Mouse (Mus musculus): ENCODE measurements around the gene Xxylt1.
A peak's percentile ranks its signal among the peaks of the same experiment; 100 is the strongest.

Xxylt1 gene

GRCm38 (mm10) chr16:31081125-31081664 is at the start of gene Xxylt1:
Gene Xxylt1 (minus strand): TSS chr16:31081432.
- peak; percentile 95 for DNase-seq

- DNase-seq: no peak
Measured at GRCm38 (mm10) chr16:31128116-31128515, 46.9 kb upstream of the Xxylt1 start.

- no peak for DNase-seq
Measured at GRCm38 (mm10) chr16:31124991-31125390, 43.8 kb upstream of the Xxylt1 start.

DNA sequence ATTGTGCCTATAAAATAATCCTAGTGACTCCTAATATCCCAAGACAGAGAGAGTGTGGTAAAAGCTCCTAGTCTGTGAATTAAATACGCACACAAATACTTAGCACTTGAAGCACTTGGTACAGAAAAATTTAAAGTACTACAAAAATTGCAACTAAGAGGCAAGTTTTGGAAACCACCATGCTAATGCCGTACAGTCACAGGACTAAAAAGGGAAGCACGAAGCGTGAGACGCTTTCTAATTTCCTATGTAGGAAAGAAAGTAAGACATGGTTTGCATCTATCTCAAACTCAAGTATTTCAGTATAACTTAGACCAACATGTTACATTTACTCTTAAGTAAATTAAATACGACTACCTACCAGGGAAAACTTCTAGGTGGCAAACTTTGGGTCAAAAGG is 40.4 kb upstream of the Xxylt1 start:
- DNase-seq: no peak

- no peak for DNase-seq
Measured at GRCm38 (mm10) chr16:31113596-31113995, 32.4 kb upstream of the Xxylt1 start.

- DNase-seq: no peak
Measured at GRCm38 (mm10) chr16:31101352-31101751, 20.1 kb upstream of the Xxylt1 start.

DNA sequence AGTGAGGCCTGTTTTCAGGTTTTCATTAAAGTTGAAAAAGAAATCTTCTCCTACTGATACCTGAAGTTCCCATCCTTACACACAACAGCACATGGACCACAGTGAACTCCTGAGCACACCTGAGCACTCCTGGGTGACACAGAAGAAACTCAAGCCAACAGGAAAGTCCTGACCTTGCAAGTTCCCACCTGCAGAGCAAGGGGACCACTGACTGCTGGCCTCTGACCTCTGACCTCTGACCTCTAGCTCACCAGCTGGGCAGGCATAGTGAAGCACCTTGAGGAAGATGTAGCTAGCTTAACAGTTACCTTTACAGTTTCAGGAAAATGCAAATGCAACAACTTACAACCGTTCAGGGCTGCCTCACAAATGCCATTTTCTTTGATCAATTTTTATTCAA is 18.7 kb upstream of the Xxylt1 start:
- no peak for DNase-seq

GRCm38 (mm10) chr16:31094036-31094435 is 12.8 kb upstream of the Xxylt1 start:
- DNase-seq: no peak

GRCm38 (mm10) chr16:31093186-31093585 is 12.0 kb upstream of the Xxylt1 start:
- no peak for DNase-seq

GRCm38 (mm10) chr16:31081891-31082290 is 659 bp upstream of the Xxylt1 start:
- DNase-seq: no peak

DNA sequence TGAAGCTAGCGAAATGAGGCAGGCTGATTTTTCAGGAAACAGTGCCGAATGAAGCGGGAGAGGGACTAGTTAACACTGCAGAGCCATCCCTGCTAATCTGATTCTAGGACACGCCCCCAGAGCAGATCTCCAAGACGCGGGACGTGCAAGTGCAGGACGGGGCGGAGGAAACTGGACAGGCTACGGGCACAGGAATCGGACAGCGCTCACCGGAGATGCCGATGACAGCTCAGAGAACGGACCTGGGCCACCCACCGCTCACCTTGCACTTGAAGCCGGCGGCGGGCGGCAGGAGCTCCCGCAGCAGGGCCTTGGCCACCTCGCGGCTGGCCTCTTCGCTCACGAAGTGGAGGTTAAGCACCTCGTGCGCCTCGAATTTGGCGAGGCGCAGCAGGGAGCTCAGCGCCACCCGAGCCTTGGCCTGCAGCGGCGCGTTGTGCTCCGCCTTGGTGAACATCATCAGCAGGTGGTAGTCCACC is 620 bp downstream of the Xxylt1 start:
- peak; percentile 43 for DNase-seq

DNA sequence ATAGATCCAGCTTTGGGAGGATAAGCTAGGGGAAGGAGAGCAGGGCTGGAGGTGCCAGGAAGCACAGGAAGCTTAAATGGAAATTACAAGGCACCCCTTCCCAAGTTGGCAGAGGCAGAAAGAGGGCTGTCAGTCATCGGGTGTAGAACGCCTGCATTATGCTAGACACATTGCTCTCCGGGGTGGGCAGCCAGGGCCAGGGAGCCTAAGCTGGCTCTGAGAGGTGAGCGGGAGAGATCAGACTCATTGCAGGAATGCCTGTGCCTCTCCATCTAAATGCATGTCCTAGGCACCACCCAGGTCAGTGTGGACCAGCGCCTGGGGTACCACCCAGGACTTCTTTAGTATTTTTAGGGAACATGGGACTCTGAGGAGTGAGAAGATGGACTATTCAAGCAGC is 3.8 kb downstream of the Xxylt1 start:
- no peak for DNase-seq

DNA sequence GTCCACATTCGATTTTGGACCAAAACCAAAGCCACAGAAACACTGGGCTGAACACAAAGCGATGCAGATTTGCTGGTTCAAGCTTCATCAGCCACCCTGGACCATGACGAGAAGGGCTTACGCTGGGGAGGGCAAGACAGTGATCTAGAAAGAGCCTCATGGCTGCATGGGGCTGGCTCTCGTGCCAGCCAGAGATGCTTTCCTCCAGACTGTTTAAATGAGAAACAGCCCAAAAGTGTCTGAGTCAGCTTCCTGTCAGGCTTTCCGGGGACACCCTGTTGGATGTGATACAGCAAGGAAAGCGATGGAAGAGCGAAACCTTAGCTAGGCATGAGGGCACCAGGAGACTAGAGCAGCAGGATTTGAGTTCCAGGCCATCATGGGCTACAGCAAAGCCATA is 4.8 kb downstream of the Xxylt1 start:
- no peak for DNase-seq

GRCm38 (mm10) chr16:31074324-31074908 is 6.8 kb downstream of the Xxylt1 start:
- no peak for DNase-seq

GRCm38 (mm10) chr16:31071731-31072130 is 9.5 kb downstream of the Xxylt1 start:
- no peak for DNase-seq

- DNase-seq: peak; percentile 90
Measured at GRCm38 (mm10) chr16:31070358-31071133, 10.7 kb downstream of the Xxylt1 start.

DNA sequence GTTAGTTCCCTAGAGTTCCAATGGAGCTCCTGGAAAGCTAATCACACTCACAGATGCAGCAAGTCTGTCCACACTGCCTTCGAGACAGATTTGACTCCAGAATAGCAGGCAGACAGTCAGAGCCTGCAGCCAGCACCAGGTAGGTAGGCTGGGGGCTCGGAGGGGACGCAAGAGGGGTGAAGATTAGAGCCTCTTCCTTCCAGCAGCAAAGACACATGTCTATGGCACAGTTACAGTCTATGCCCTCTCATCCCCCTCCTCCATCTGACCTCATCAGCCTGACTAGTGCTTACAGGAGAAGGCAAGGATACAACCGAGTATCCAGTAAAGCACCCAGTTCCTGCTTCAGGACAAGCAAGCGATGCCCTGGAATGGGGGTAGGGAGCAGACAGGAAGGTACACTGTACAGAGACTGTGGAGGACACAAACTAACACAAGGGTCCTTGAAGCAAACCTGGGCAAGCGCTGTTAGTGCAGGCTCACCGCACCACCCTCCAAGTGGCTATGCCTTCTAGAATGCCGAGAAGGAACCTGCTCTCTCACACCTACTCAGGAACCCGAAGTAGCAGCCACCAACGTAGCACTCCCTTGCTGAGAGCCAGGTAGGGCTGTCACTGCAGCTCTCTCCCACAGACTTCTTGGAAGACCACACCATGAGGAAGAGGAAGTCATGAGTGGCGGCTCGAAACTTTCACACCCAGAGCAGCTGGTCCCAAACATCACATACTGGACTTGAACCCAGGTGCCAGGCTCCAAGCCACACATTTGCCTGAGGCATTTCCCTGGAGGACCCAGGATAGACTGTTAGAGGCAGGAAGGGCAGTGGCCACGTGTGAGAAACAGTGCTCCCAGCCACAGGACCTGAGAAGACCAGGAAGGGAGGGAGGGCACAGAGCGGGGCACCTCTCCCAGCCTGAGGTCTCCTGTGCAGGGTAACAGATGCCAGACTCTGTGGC is 11.7 kb downstream of the Xxylt1 start:
- DNase-seq: no peak

DNA sequence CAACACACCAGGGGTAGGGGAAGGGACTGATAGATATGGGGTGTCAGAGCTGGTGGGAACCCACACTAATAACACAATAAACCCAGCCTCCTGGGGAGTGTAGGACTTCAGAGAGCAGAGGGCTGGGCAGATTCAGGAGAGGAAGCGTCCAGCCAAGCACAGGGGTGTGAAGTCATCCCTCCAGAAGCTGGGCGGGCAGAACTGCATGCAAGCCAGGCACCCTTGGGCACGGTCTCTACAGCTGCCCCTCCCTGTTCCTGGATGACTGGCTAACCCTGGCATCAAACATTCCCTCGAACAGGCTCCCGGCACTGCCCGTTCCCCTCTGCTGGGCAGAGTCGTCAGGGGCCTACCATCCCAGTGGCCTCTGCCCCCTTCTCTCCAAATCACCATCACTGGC is 13.0 kb downstream of the Xxylt1 start:
- DNase-seq: no peak

GRCm38 (mm10) chr16:31066344-31067098 is 14.7 kb downstream of the Xxylt1 start:
- no peak for DNase-seq

GRCm38 (mm10) chr16:31064782-31065181 is 16.4 kb downstream of the Xxylt1 start:
- no peak for DNase-seq

DNA sequence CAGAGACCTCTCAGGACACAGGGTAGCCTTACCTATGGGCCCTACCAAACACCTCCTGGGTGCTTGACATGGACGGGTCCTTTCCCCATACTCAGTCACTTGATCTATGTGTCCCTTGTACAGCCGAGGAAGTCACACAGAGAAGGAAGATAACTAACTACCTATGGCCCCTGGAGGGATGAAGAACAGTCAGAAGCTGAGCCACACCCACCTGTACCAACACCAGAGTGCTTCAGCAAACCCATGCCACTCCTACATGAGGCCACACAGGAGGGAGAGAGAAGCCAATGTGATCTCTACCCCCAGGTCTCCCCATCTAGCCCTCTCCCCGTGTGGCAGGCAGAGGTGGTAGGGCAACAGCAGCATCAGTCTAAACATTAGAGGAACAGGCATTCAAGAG is 18.3 kb downstream of the Xxylt1 start:
- DNase-seq: no peak

- DNase-seq: no peak
Measured at GRCm38 (mm10) chr16:31061246-31061880, 19.9 kb downstream of the Xxylt1 start.

All from right cerebral cortex, postnatal 14 days (tissue).